In genomic region chr5:140617714-140618113, GRCm38 (mm10) we compare ENCODE assay signal across 9 mouse cellular contexts. TPM values are rescaled to one million over a fixed set of nuclear protein-coding genes. Genes with fewer than 3 reads are reported as not detected.
DNase-seq lines count a peak whose midpoint lies in the region; ATAC-seq and TF ChIP-seq lines count a peak whose summit lies in the region.
"Had no signal": no experiment of that assay in that cellular context is flagged by ENCODE, and none has a peak within 500 bp of the region (broad histone marks: within the 10 kb centered on the region; RNA-seq: fewer than 3 reads in every experiment).

No protein-coding gene starts in this region.

- DNase-seq in hindbrain, embryonic 10.5 days (ENCODE audit: low spot score): no peak
- DNase-seq in hindbrain, embryonic 14.5 days (ENCODE audit: low spot score): no peak
- DNase-seq in CD8-positive naive resting alpha-beta T cell, adult 2 months (ENCODE audit: low read depth in 2 of 2, low spot score in 2 of 2): peak; percentile 72 to 76
- DNase-seq in ovary, postnatal 10 days (ENCODE audit: low spot score): no peak
- no peak for DNase-seq in MN1 (ENCODE audit: low spot score)
- DNase-seq in heart, embryonic 10.5 days (ENCODE audit: low spot score): no peak

- TF ChIP-seq POLR2A in small intestine, adult 2 months (IDR thresholded peaks at IDR 0.05; ENCODE audit: low read depth, low read length): no peak

- 80% methylated on average over 5 of the region's 5 CpGs for WGBS in hindbrain, embryonic 10.5 days
- WGBS in hindbrain, embryonic 14.5 days: 81% methylated on average over 5 of the region's 5 CpGs
- 70% methylated on average over 5 of the region's 5 CpGs for WGBS in limb, embryonic 15.5 days
- WGBS in small intestine, adult 2 months: 61% methylated on average over 5 of the region's 5 CpGs
- WGBS in heart, embryonic 10.5 days: 74% methylated on average over 5 of the region's 5 CpGs

- no peak overlapping the region for H3K4me2 ChIP-seq in hindbrain, embryonic 14.5 days (replicated peaks)
- no peak overlapping the region for H3K4me2 ChIP-seq in limb, embryonic 15.5 days

- peaks cover 57% of the 10 kb centered on the region for H3K4me1 ChIP-seq in hindbrain, embryonic 10.5 days (replicated peaks)
- H3K4me1 ChIP-seq in hindbrain, embryonic 14.5 days (replicated peaks; ENCODE audit: control insufficient read depth, insufficient read depth, low read length): no peaks in the 10 kb centered on the region; the same call in 1 of the 2 replicates
- H3K4me1 ChIP-seq in limb, embryonic 15.5 days: peaks cover 19% of the 10 kb centered on the region
- peaks cover 5% of the 10 kb centered on the region for H3K4me1 ChIP-seq in small intestine, adult 2 months (ENCODE audit: control insufficient read depth, insufficient read depth, insufficient read length, low read length)
- H3K4me1 ChIP-seq in heart, embryonic 10.5 days: no peaks in the 10 kb centered on the region; the same call in none of the 2 replicates

- H3K27me3 ChIP-seq in hindbrain, embryonic 10.5 days (ENCODE audit: insufficient read depth, poor library complexity, severe bottlenecking): peaks cover 4% of the 10 kb centered on the region; the same call in 1 of the 2 replicates
- no peaks in the 10 kb centered on the region for H3K27me3 ChIP-seq in hindbrain, embryonic 14.5 days (ENCODE audit: control insufficient read depth, insufficient read depth, low read length)
- H3K27me3 ChIP-seq in limb, embryonic 15.5 days: no peaks in the 10 kb centered on the region
- H3K27me3 ChIP-seq in small intestine, adult 2 months (ENCODE audit: control insufficient read depth, insufficient read depth, low read length): no peaks in the 10 kb centered on the region
- H3K27me3 ChIP-seq in heart, embryonic 10.5 days (ENCODE audit: insufficient read depth, poor library complexity, severe bottlenecking): peaks cover 11% of the 10 kb centered on the region

- no peak overlapping the region for H3K4me3 ChIP-seq in hindbrain, embryonic 10.5 days
- no peak overlapping the region for H3K4me3 ChIP-seq in hindbrain, embryonic 14.5 days (replicated peaks; ENCODE audit: low read length)
- H3K4me3 ChIP-seq in limb, embryonic 15.5 days: no peak overlapping the region
- H3K4me3 ChIP-seq in small intestine, adult 2 months (ENCODE audit: low read depth, low read length): no peak overlapping the region
- H3K4me3 ChIP-seq in heart, embryonic 10.5 days: no peak overlapping the region

- ATAC-seq in hindbrain, embryonic 14.5 days (ENCODE audit: low FRiP score): no peak
- no peak for ATAC-seq in limb, embryonic 15.5 days (ENCODE audit: insufficient number of reproducible peaks, low FRiP score, low TSS enrichment, low read depth)

- peaks cover 70% of the 10 kb centered on the region for H3K36me3 ChIP-seq in hindbrain, embryonic 10.5 days
- peaks cover 40% of the 10 kb centered on the region for H3K36me3 ChIP-seq in hindbrain, embryonic 14.5 days (replicated peaks; ENCODE audit: control insufficient read depth, insufficient read depth)
- peaks cover 38% of the 10 kb centered on the region for H3K36me3 ChIP-seq in limb, embryonic 15.5 days
- peaks cover 5% of the 10 kb centered on the region; the same call in 1 of the 2 replicates for H3K36me3 ChIP-seq in small intestine, adult 2 months (ENCODE audit: control insufficient read depth, insufficient read depth, low read length)
- peaks cover 15% of the 10 kb centered on the region for H3K36me3 ChIP-seq in heart, embryonic 10.5 days

- TF ChIP-seq CTCF in small intestine, adult 2 months (IDR thresholded peaks at IDR 0.05; ENCODE audit: extremely low read depth, insufficient read length, insufficient replicate concordance, low read depth, low read length): no peak

- H3K9ac ChIP-seq in hindbrain, embryonic 14.5 days: no peak overlapping the region
- no peak overlapping the region for H3K9ac ChIP-seq in limb, embryonic 15.5 days

- peak overlapping the region; percentile 31; the same call in 1 of the 2 replicates for H3K27ac ChIP-seq in hindbrain, embryonic 10.5 days
- H3K27ac ChIP-seq in hindbrain, embryonic 14.5 days: no peak overlapping the region
- peak overlapping the region; percentile 18; the same call in 1 of the 2 replicates for H3K27ac ChIP-seq in limb, embryonic 15.5 days
- H3K27ac ChIP-seq in small intestine, adult 2 months (ENCODE audit: insufficient read depth, low read depth, low read length): peak overlapping the region; percentile 70
- H3K27ac ChIP-seq in heart, embryonic 10.5 days: no peak overlapping the region

- no peaks in the 10 kb centered on the region for H3K9me3 ChIP-seq in hindbrain, embryonic 10.5 days
- H3K9me3 ChIP-seq in hindbrain, embryonic 14.5 days (ENCODE audit: control insufficient read depth, low read length): no peaks in the 10 kb centered on the region
- H3K9me3 ChIP-seq in limb, embryonic 15.5 days: no peaks in the 10 kb centered on the region
- H3K9me3 ChIP-seq in heart, embryonic 10.5 days: no peaks in the 10 kb centered on the region

RNA-seq across cellular contexts. Expression of gene Lfng, which starts 10.6 kb away (rescaled TPM):
- 40.9 and 51.2 TPM in 2 replicates for polyA plus RNA-seq in hindbrain, embryonic 10.5 days (2016; fragmentation: Nextera tagmentation; extraction: Ambion mirVana)
- 25.7 and 30.1 TPM in 2 replicates for polyA plus RNA-seq in hindbrain, embryonic 14.5 days (2014; fragmentation: Nextera tagmentation; extraction: Ambion mirVana)
- polyA plus RNA-seq in limb, embryonic 15.5 days (2015; fragmentation: Nextera tagmentation; extraction: Ambion mirVana): 16.9 and 19.7 TPM in 2 replicates
- 25.6 and 29.9 TPM in 2 replicates for polyA plus RNA-seq in small intestine, adult 2 months (2012; rRNA removed)
- polyA plus RNA-seq in heart, embryonic 10.5 days (2016; fragmentation: Nextera tagmentation; extraction: Ambion mirVana): 3.8 and 4.7 TPM in 2 replicates

RNA-seq across cellular contexts. Expression of gene Ttyh3, which starts 31.1 kb away (rescaled TPM):
- 32.1 and 52.5 TPM in 2 replicates for polyA plus RNA-seq in hindbrain, embryonic 10.5 days (2016; fragmentation: Nextera tagmentation; extraction: Ambion mirVana)
- 95.0 and 98.9 TPM in 2 replicates for polyA plus RNA-seq in hindbrain, embryonic 14.5 days (2014; fragmentation: Nextera tagmentation; extraction: Ambion mirVana)
- polyA plus RNA-seq in limb, embryonic 15.5 days (2015; fragmentation: Nextera tagmentation; extraction: Ambion mirVana): 29.9 and 34.1 TPM in 2 replicates
- polyA plus RNA-seq in small intestine, adult 2 months (2012; rRNA removed): 35.3 and 72.5 TPM in 2 replicates
- polyA plus RNA-seq in heart, embryonic 10.5 days (2016; fragmentation: Nextera tagmentation; extraction: Ambion mirVana): 23.5 and 32.9 TPM in 2 replicates

RNA-seq across cellular contexts. Expression of gene Grifin, which starts 52.8 kb away (rescaled TPM):
- not detected in 2 replicates for polyA plus RNA-seq in hindbrain, embryonic 10.5 days (2016; fragmentation: Nextera tagmentation; extraction: Ambion mirVana)
- polyA plus RNA-seq in hindbrain, embryonic 14.5 days (2014; fragmentation: Nextera tagmentation; extraction: Ambion mirVana): 0.61 TPM in 1 of 2 replicates, not detected in the other
- 0.31 TPM in 1 of 2 replicates, not detected in the other for polyA plus RNA-seq in limb, embryonic 15.5 days (2015; fragmentation: Nextera tagmentation; extraction: Ambion mirVana)
- polyA plus RNA-seq in small intestine, adult 2 months (2012; rRNA removed): not detected in 2 replicates
- not detected in 2 replicates for polyA plus RNA-seq in heart, embryonic 10.5 days (2016; fragmentation: Nextera tagmentation; extraction: Ambion mirVana)
- polyA plus RNA-seq: limb, embryonic 11.5 days had no signal

Comparison
In these comparisons a context has a peak if more than half of its experiments do, and no peak if none do; other contexts are left out.
1. H3K27ac ChIP-seq: peak in hindbrain, embryonic 10.5 days (single experiment), limb, embryonic 15.5 days (single experiment) and small intestine, adult 2 months (single experiment); none in hindbrain, embryonic 14.5 days (single experiment) and heart, embryonic 10.5 days (single experiment).
2. DNase-seq: peak in CD8-positive naive resting alpha-beta T cell, adult 2 months (2 of 2); none in hindbrain, embryonic 10.5 days (single experiment), hindbrain, embryonic 14.5 days (single experiment), ovary, postnatal 10 days (single experiment), MN1 (single experiment) and heart, embryonic 10.5 days (single experiment).